Mouse (Mus musculus): ENCODE results near the gene Plekhg3. TPM values are rescaled to one million over a fixed set of nuclear protein-coding genes. Genes with fewer than 3 reads are reported as not detected.

Gene Plekhg3
- polyA plus RNA-seq, 1 experiment, result 28.5 TPM

DNA sequence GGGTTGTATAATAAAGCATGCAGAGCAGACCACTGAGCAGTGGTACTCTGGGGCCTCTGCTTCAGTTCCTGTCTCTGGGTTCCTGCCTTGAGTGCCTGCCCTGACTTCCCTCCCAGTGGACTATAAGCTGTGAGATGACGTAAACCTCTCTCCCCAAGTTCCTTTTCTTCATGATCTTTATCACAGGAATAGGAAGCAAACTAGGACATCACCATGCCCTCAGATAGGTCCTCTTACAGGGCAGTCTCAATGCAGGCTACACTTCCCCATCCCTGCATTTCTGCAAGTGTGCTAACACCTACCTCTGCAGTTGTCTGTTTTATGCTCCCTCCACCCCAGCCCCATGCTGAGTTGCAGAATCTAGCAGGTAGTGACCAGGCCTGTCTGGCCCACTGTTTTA is 39.9 kb upstream of the Plekhg3 start:
- Histone ChIP-seq H3K27ac (ENCODE audit: insufficient read depth, low read length) (no peak overlapping the region), H3K36me3 (ENCODE audit: control insufficient read depth, insufficient read depth, low read length, poor library complexity, severe bottlenecking) (no peaks in the 10 kb centered on the region), H3K4me1 (ENCODE audit: control insufficient read depth, insufficient read depth, low read length) (no peaks in the 10 kb centered on the region), H3K9ac (ENCODE audit: low read depth, poor library complexity, severe bottlenecking) (no peak overlapping the region), H3K4me3 (ENCODE audit: low read depth, low read length) (no peak overlapping the region), H3K9me3 (replicated peaks; ENCODE audit: control insufficient read depth, insufficient read depth, low read length, poor library complexity, severe bottlenecking) (no peaks in the 10 kb centered on the region), H3K27me3 (ENCODE audit: control insufficient read depth, insufficient read depth, low read length, poor library complexity, severe bottlenecking) (no peaks in the 10 kb centered on the region)
- TF ChIP-seq EP300 (IDR thresholded peaks at IDR 0.05; ENCODE audit: insufficient read depth, low read depth, low read length), result no peak
- TF ChIP-seq POLR2A (IDR thresholded peaks at IDR 0.05; ENCODE audit: insufficient read depth, low read length), result no peak
- no peak for TF ChIP-seq CTCF (IDR thresholded peaks at IDR 0.05; ENCODE audit: low read depth, low read length)

DNA sequence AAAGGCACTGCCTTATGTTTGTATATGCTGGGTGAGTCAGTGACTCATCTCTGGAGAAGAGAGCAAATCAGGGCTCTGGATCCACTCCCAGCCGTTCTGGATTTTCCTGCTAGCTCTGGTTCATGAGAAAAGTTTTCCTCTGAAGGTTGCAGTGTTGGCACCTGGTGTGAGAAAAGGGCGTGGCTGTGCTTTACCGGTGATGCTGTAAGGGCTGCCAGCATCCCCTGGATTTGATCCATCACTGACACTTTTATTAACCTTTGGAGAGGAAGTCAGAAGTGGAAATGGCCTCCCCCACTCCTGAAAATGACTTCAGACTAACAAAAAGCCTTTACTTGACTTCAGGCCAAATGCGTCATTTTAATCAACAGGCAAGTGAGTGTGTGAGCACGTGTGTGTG is 37.2 kb upstream of the Plekhg3 start:
- no peak for TF ChIP-seq POLR2A (IDR thresholded peaks at IDR 0.05; ENCODE audit: insufficient read depth, low read length)
- no peak for TF ChIP-seq CTCF (IDR thresholded peaks at IDR 0.05; ENCODE audit: low read depth, low read length)
- TF ChIP-seq EP300 (IDR thresholded peaks at IDR 0.05; ENCODE audit: insufficient read depth, low read depth, low read length), result no peak

DNA sequence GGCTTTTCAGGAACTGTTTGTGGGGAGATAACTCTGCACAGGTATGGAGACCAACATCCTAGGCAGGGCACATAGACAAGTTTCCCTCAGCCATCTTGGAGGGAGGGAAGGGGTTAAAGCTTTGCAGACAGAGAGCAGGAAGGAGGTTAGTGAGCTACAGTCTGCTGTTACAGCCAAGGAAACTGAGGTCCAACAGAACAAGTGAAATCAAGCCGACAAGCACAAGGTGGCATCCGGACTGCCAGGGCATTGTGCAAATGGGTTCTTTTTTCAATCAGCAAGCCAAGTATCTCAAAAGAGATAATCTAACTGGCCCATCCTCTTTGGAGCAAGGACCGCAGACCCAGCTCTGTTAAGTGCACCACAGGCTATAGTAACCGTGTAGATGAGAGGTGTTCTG is 35.3 kb upstream of the Plekhg3 start:
- no peak overlapping the region for H3K27ac ChIP-seq (ENCODE audit: insufficient read depth, low read length)
- no peaks in the 10 kb centered on the region for H3K36me3 ChIP-seq (ENCODE audit: control insufficient read depth, insufficient read depth, low read length, poor library complexity, severe bottlenecking)
- no peaks in the 10 kb centered on the region for H3K9me3 ChIP-seq (replicated peaks; ENCODE audit: control insufficient read depth, insufficient read depth, low read length, poor library complexity, severe bottlenecking)
- no peak overlapping the region for H3K4me3 ChIP-seq (ENCODE audit: low read depth, low read length)
- no peak overlapping the region for H3K9ac ChIP-seq (ENCODE audit: low read depth, poor library complexity, severe bottlenecking)
- H3K4me1 ChIP-seq (ENCODE audit: control insufficient read depth, insufficient read depth, low read length), result no peaks in the 10 kb centered on the region
- TF ChIP-seq EP300 (IDR thresholded peaks at IDR 0.05; ENCODE audit: insufficient read depth, low read depth, low read length) (no peak), CTCF (IDR thresholded peaks at IDR 0.05; ENCODE audit: low read depth, low read length) (no peak), POLR2A (IDR thresholded peaks at IDR 0.05; ENCODE audit: insufficient read depth, low read length) (no peak)
- H3K27me3 ChIP-seq (ENCODE audit: control insufficient read depth, insufficient read depth, low read length, poor library complexity, severe bottlenecking), result no peaks in the 10 kb centered on the region

More for the DNA sequence above, 37.2 kb upstream of the Plekhg3 start:
- no peak overlapping the region for H3K9ac ChIP-seq (ENCODE audit: low read depth, poor library complexity, severe bottlenecking)
- H3K36me3 ChIP-seq (ENCODE audit: control insufficient read depth, insufficient read depth, low read length, poor library complexity, severe bottlenecking), result no peaks in the 10 kb centered on the region
- no peaks in the 10 kb centered on the region for H3K4me1 ChIP-seq (ENCODE audit: control insufficient read depth, insufficient read depth, low read length)
- no peaks in the 10 kb centered on the region for H3K27me3 ChIP-seq (ENCODE audit: control insufficient read depth, insufficient read depth, low read length, poor library complexity, severe bottlenecking)
- H3K27ac ChIP-seq (ENCODE audit: insufficient read depth, low read length), result no peak overlapping the region
- H3K9me3 ChIP-seq (replicated peaks; ENCODE audit: control insufficient read depth, insufficient read depth, low read length, poor library complexity, severe bottlenecking), result no peaks in the 10 kb centered on the region
- H3K4me3 ChIP-seq (ENCODE audit: low read depth, low read length), result no peak overlapping the region

DNA sequence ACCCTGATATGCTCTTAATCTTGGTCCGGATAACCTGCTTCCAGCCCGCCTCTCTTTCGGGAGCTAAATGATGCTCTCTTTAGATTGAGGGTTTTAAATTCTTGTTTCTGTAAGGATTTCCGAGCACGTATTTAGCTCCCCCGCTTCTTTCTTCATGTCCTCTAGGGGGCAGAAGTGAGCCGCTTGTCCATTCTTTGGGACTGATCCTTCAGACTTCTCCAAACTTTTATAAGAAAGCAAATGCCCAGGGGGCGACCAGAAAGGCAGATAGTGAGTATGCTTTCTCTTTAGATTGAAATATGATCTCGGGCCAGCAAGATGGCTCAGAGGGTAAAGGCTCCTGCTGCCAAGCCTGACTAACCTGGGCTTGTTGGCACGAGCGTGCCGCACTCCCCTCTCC is 34.4 kb upstream of the Plekhg3 start:
- TF ChIP-seq POLR2A (IDR thresholded peaks at IDR 0.05; ENCODE audit: insufficient read depth, low read length), result no peak
- no peak for TF ChIP-seq CTCF (IDR thresholded peaks at IDR 0.05; ENCODE audit: low read depth, low read length)
- no peak for TF ChIP-seq EP300 (IDR thresholded peaks at IDR 0.05; ENCODE audit: insufficient read depth, low read depth, low read length)
- H3K27me3 ChIP-seq (ENCODE audit: control insufficient read depth, insufficient read depth, low read length, poor library complexity, severe bottlenecking), result no peaks in the 10 kb centered on the region
- no peak overlapping the region for H3K4me3 ChIP-seq (ENCODE audit: low read depth, low read length)
- H3K36me3 ChIP-seq (ENCODE audit: control insufficient read depth, insufficient read depth, low read length, poor library complexity, severe bottlenecking), result no peaks in the 10 kb centered on the region
- H3K4me1 ChIP-seq (ENCODE audit: control insufficient read depth, insufficient read depth, low read length), result no peaks in the 10 kb centered on the region
- no peak overlapping the region for H3K9ac ChIP-seq (ENCODE audit: low read depth, poor library complexity, severe bottlenecking)
- no peak overlapping the region for H3K27ac ChIP-seq (ENCODE audit: insufficient read depth, low read length)
- H3K9me3 ChIP-seq (replicated peaks; ENCODE audit: control insufficient read depth, insufficient read depth, low read length, poor library complexity, severe bottlenecking), result no peaks in the 10 kb centered on the region

DNA sequence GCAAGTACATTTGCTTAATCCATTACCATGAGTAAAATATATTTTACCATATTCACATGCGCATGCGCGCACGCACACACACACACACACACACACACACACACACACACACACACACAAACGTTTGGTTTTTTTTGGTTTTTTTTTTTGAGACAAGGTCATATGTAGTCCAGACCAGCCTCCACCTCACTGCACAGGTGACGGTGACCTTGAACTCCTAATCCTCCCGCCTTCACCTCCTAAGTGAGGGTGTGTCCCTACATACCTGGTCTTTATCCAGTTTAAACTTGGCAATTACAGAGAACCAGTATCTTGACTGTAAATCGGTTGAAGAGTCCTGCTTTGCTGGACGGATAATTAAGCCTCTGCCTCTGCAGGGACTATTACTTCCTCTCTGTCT is 31.4 kb upstream of the Plekhg3 start:
- Histone ChIP-seq H3K36me3 (ENCODE audit: control insufficient read depth, insufficient read depth, low read length, poor library complexity, severe bottlenecking) (no peaks in the 10 kb centered on the region), H3K9me3 (replicated peaks; ENCODE audit: control insufficient read depth, insufficient read depth, low read length, poor library complexity, severe bottlenecking) (no peaks in the 10 kb centered on the region), H3K4me1 (ENCODE audit: control insufficient read depth, insufficient read depth, low read length) (no peaks in the 10 kb centered on the region), H3K4me3 (ENCODE audit: low read depth, low read length) (no peak overlapping the region), H3K27me3 (ENCODE audit: control insufficient read depth, insufficient read depth, low read length, poor library complexity, severe bottlenecking) (no peaks in the 10 kb centered on the region), H3K27ac (ENCODE audit: insufficient read depth, low read length) (no peak overlapping the region), H3K9ac (ENCODE audit: low read depth, poor library complexity, severe bottlenecking) (no peak overlapping the region)
- 0 out of 2 replicates have a peak, but pooled peaks have one; percentile 20 for TF ChIP-seq EP300 (IDR thresholded peaks at IDR 0.05; ENCODE audit: insufficient read depth, low read depth, low read length)
- no peak for TF ChIP-seq CTCF (IDR thresholded peaks at IDR 0.05; ENCODE audit: low read depth, low read length)

DNA sequence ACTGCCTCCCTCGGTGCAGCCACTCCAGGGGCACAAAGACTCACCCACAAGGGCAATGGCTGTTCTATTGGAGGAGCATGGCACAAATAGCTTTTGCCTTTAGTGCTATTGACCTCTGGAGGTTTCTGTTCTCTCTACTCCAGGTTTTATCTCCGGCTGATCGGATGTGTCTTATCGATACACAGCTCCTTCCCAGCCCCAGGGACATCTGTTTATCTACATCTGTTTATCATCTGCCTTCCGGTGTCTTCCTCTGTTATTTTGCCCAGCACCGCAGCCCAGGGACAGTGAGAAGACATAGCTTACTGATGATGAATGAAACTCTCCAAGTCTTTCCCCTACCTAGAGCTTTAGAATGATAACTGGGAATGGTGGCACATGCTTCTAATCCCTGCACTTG is 30.6 kb upstream of the Plekhg3 start:
- H3K36me3 ChIP-seq (ENCODE audit: control insufficient read depth, insufficient read depth, low read length, poor library complexity, severe bottlenecking), result no peaks in the 10 kb centered on the region
- no peak overlapping the region for H3K27ac ChIP-seq (ENCODE audit: insufficient read depth, low read length)
- H3K9ac ChIP-seq (ENCODE audit: low read depth, poor library complexity, severe bottlenecking), result no peak overlapping the region
- H3K4me3 ChIP-seq (ENCODE audit: low read depth, low read length), result no peak overlapping the region
- H3K9me3 ChIP-seq (replicated peaks; ENCODE audit: control insufficient read depth, insufficient read depth, low read length, poor library complexity, severe bottlenecking), result no peaks in the 10 kb centered on the region
- TF ChIP-seq CTCF (IDR thresholded peaks at IDR 0.05; ENCODE audit: low read depth, low read length) (no peak), EP300 (IDR thresholded peaks at IDR 0.05; ENCODE audit: insufficient read depth, low read depth, low read length) (no peak), POLR2A (IDR thresholded peaks at IDR 0.05; ENCODE audit: insufficient read depth, low read length) (no peak)
- H3K27me3 ChIP-seq (ENCODE audit: control insufficient read depth, insufficient read depth, low read length, poor library complexity, severe bottlenecking), result no peaks in the 10 kb centered on the region
- H3K4me1 ChIP-seq (ENCODE audit: control insufficient read depth, insufficient read depth, low read length), result no peaks in the 10 kb centered on the region
